Mouse (Mus musculus) small intestine, adult 2 months (tissue): ENCODE results near the gene Cxcr4.

ENCODE experiments used
- CTCF ChIP-seq: fragments of 200-500 bp; IDR thresholded peaks from 2 replicates; pipeline ENCODE4 v1.5.1; 2012; ENCODE audit warnings: low read depth, mild to moderate bottlenecking, control low read depth, inconsistent platforms, low read length, moderate library complexity, mixed read lengths; ENCODE audit not compliant: insufficient replicate concordance, insufficient read length; ENCODE audit errors: extremely low read depth
- POLR2A ChIP-seq: fragments of 200-500 bp; IDR thresholded peaks from 2 replicates; pipeline ENCODE4 v1.6.1; 2012; ENCODE audit warnings: low read depth, mild to moderate bottlenecking, control low read depth, inconsistent platforms, low read length, moderate library complexity

GRCm38 (mm10) chr1:128639707-128640107 is 47.6 kb upstream of the Cxcr4 start:
- TF ChIP-seq CTCF: no peak
- no peak for TF ChIP-seq POLR2A
